Mouse (Mus musculus): ENCODE data around the gene Srrm3. TPM values are rescaled to one million over a fixed set of nuclear protein-coding genes. Genes with fewer than 3 reads are reported as not detected.

Gene Srrm3
- polyA plus RNA-seq, 1 experiment from 2014 or later: 0.19 TPM

- Histone ChIP-seq H3K4me2 (replicated peaks) (no peak overlapping the region), H3K4me3 (no peak overlapping the region), H3K36me3 (no peaks in the 10 kb centered on the region), H3K9ac (no peak overlapping the region), H3K9me3 (no peaks in the 10 kb centered on the region), H3K27me3 (peaks cover 1% of the 10 kb centered on the region; the same call in 1 of the 2 replicates), H3K4me1 (peaks cover 5% of the 10 kb centered on the region; the same call in 1 of the 2 replicates), H3K27ac (no peak overlapping the region)
- ATAC-seq (ENCODE audit: low FRiP score, low read depth): no peak
- 90% methylated on average over 8 of the region's 8 CpGs for WGBS
These were observed 22.7 kb downstream of the Srrm3 start for GRCm38 (mm10) chr5:135829381-135829780.

GRCm38 (mm10) chr5:135832729-135833128 lies 26.0 kb downstream of the Srrm3 start:
- Histone ChIP-seq H3K27me3 (peaks cover 22% of the 10 kb centered on the region), H3K4me3 (no peak overlapping the region), H3K4me1 (peaks cover 11% of the 10 kb centered on the region), H3K27ac (no peak overlapping the region), H3K4me2 (replicated peaks) (no peak overlapping the region), H3K9me3 (no peaks in the 10 kb centered on the region), H3K36me3 (no peaks in the 10 kb centered on the region), H3K9ac (no peak overlapping the region)
- 40% methylated on average over 4 of the region's 4 CpGs for WGBS
- ATAC-seq (ENCODE audit: low FRiP score, low read depth): no peak

- peak; percentile 90 for ATAC-seq (ENCODE audit: low FRiP score, low read depth)
- Histone ChIP-seq H3K4me3 (peak overlapping the region; percentile 52), H3K9me3 (no peaks in the 10 kb centered on the region), H3K27ac (no peak overlapping the region), H3K4me1 (peaks cover 11% of the 10 kb centered on the region), H3K9ac (peak overlapping the region; percentile 56; the same call in 1 of the 2 replicates), H3K27me3 (peaks cover 26% of the 10 kb centered on the region), H3K36me3 (no peaks in the 10 kb centered on the region), H3K4me2 (replicated peaks) (peak overlapping the region; percentile 92)
- WGBS: 1% methylated on average over 47 of the region's 47 CpGs
These were observed 28.2 kb downstream of the Srrm3 start for GRCm38 (mm10) chr5:135834769-135835491.

GRCm38 (mm10) chr5:135835492-135835858 lies 28.8 kb downstream of the Srrm3 start:
- no peaks in the 10 kb centered on the region for H3K9me3 ChIP-seq
- H3K4me1 ChIP-seq: peaks cover 11% of the 10 kb centered on the region
- peaks cover 31% of the 10 kb centered on the region for H3K27me3 ChIP-seq
- peak overlapping the region; percentile 52 for H3K4me3 ChIP-seq
- no peak overlapping the region for H3K9ac ChIP-seq
- WGBS: under 1% methylated on average over 12 of the region's 12 CpGs
- no peaks in the 10 kb centered on the region for H3K36me3 ChIP-seq
- peak overlapping the region; percentile 92 for H3K4me2 ChIP-seq (replicated peaks)
- H3K27ac ChIP-seq: no peak overlapping the region
- peak; percentile 74 for ATAC-seq (ENCODE audit: low FRiP score, low read depth)

GRCm38 (mm10) chr5:135835981-135836380 lies 29.3 kb downstream of the Srrm3 start:
- no peak for ATAC-seq (ENCODE audit: low FRiP score, low read depth)
- Histone ChIP-seq H3K4me3 (peak overlapping the region; percentile 52; the same call in 1 of the 2 replicates), H3K4me2 (replicated peaks) (peak overlapping the region; percentile 92), H3K9ac (no peak overlapping the region), H3K36me3 (no peaks in the 10 kb centered on the region), H3K27me3 (peaks cover 31% of the 10 kb centered on the region), H3K9me3 (no peaks in the 10 kb centered on the region), H3K27ac (no peak overlapping the region), H3K4me1 (peaks cover 11% of the 10 kb centered on the region)
- 20% methylated on average over 12 of the region's 12 CpGs for WGBS

GRCm38 (mm10) chr5:135841651-135842050 lies 35.0 kb downstream of the Srrm3 start:
- no peak for ATAC-seq (ENCODE audit: low FRiP score, low read depth)
- 77% methylated on average over 6 of the region's 6 CpGs for WGBS
- Histone ChIP-seq H3K4me1 (no peaks in the 10 kb centered on the region), H3K27ac (no peak overlapping the region), H3K36me3 (no peaks in the 10 kb centered on the region), H3K4me2 (replicated peaks) (no peak overlapping the region), H3K9me3 (no peaks in the 10 kb centered on the region), H3K9ac (no peak overlapping the region), H3K4me3 (no peak overlapping the region), H3K27me3 (peaks cover 19% of the 10 kb centered on the region; the same call in 1 of the 2 replicates)

- Histone ChIP-seq H3K36me3 (no peaks in the 10 kb centered on the region), H3K4me1 (no peaks in the 10 kb centered on the region), H3K9me3 (peaks cover 4% of the 10 kb centered on the region), H3K9ac (no peak overlapping the region), H3K27ac (no peak overlapping the region), H3K4me3 (no peak overlapping the region), H3K4me2 (replicated peaks) (no peak overlapping the region), H3K27me3 (peaks cover 19% of the 10 kb centered on the region; the same call in 1 of the 2 replicates)
- WGBS: 21% methylated on average over 5 of the region's 5 CpGs
- ATAC-seq (ENCODE audit: low FRiP score, low read depth): no peak
These were observed 36.7 kb downstream of the Srrm3 start for GRCm38 (mm10) chr5:135843418-135843817.

- Histone ChIP-seq H3K9me3 (peaks cover 4% of the 10 kb centered on the region), H3K27ac (no peak overlapping the region), H3K36me3 (no peaks in the 10 kb centered on the region), H3K4me3 (no peak overlapping the region), H3K4me1 (no peaks in the 10 kb centered on the region), H3K27me3 (peaks cover 34% of the 10 kb centered on the region), H3K4me2 (replicated peaks) (no peak overlapping the region), H3K9ac (no peak overlapping the region)
- no peak for ATAC-seq (ENCODE audit: low FRiP score, low read depth)
- 79% methylated on average over 13 of the region's 13 CpGs for WGBS
These were observed 39.1 kb downstream of the Srrm3 start for GRCm38 (mm10) chr5:135845676-135846320.

- Histone ChIP-seq H3K36me3 (no peaks in the 10 kb centered on the region), H3K4me1 (0 out of 2 replicates have a peak, but pooled peaks cover 10% of the 10 kb centered on the region), H3K4me3 (no peak overlapping the region), H3K4me2 (replicated peaks) (no peak overlapping the region), H3K27me3 (peaks cover 47% of the 10 kb centered on the region), H3K9me3 (peaks cover 4% of the 10 kb centered on the region), H3K9ac (no peak overlapping the region), H3K27ac (no peak overlapping the region)
- ATAC-seq (ENCODE audit: low FRiP score, low read depth): no peak
- 68% methylated on average over 4 of the region's 4 CpGs for WGBS
These were observed 40.8 kb downstream of the Srrm3 start for GRCm38 (mm10) chr5:135847460-135847859.

- peaks cover 47% of the 10 kb centered on the region for H3K27me3 ChIP-seq
- ATAC-seq (ENCODE audit: low FRiP score, low read depth): no peak
These were observed 41.2 kb downstream of the Srrm3 start for GRCm38 (mm10) chr5:135847881-135848280.

GRCm38 (mm10) chr5:135851024-135851423 lies 44.3 kb downstream of the Srrm3 start:
- H3K4me2 ChIP-seq (replicated peaks): no peak overlapping the region
- no peak for ATAC-seq (ENCODE audit: low FRiP score, low read depth)
- under 1% methylated on average over 15 of the region's 15 CpGs for WGBS
- H3K4me1 ChIP-seq: 0 out of 2 replicates have a peak, but pooled peaks cover 10% of the 10 kb centered on the region
- no peaks in the 10 kb centered on the region for H3K36me3 ChIP-seq
- no peak overlapping the region for H3K27ac ChIP-seq
- H3K4me3 ChIP-seq: no peak overlapping the region
- H3K9me3 ChIP-seq: peaks cover 4% of the 10 kb centered on the region
- no peak overlapping the region for H3K9ac ChIP-seq
- peaks cover 76% of the 10 kb centered on the region for H3K27me3 ChIP-seq

More at GRCm38 (mm10) chr5:135847881-135848280, 41.2 kb downstream of the Srrm3 start:
- Histone ChIP-seq H3K9ac (no peak overlapping the region), H3K4me1 (0 out of 2 replicates have a peak, but pooled peaks cover 10% of the 10 kb centered on the region), H3K9me3 (peaks cover 4% of the 10 kb centered on the region), H3K4me3 (no peak overlapping the region), H3K27ac (no peak overlapping the region), H3K36me3 (no peaks in the 10 kb centered on the region), H3K4me2 (replicated peaks) (no peak overlapping the region)
- 90% methylated on average over 3 of the region's 3 CpGs for WGBS

GRCm38 (mm10) chr5:135851481-135851880 lies 44.8 kb downstream of the Srrm3 start:
- Histone ChIP-seq H3K9ac (no peak overlapping the region), H3K4me3 (no peak overlapping the region), H3K4me2 (replicated peaks) (no peak overlapping the region), H3K27ac (no peak overlapping the region), H3K9me3 (peaks cover 4% of the 10 kb centered on the region), H3K27me3 (peaks cover 81% of the 10 kb centered on the region), H3K36me3 (no peaks in the 10 kb centered on the region), H3K4me1 (0 out of 2 replicates have a peak, but pooled peaks cover 10% of the 10 kb centered on the region)
- 0% methylated on average over 2 of the region's 14 CpGs for whole genome bisulfite sequencing
- no peak for ATAC-seq (ENCODE audit: low FRiP score, low read depth)
